Mouse (Mus musculus): ENCODE measurements around the gene Cpe.

Cpe gene

DNA sequence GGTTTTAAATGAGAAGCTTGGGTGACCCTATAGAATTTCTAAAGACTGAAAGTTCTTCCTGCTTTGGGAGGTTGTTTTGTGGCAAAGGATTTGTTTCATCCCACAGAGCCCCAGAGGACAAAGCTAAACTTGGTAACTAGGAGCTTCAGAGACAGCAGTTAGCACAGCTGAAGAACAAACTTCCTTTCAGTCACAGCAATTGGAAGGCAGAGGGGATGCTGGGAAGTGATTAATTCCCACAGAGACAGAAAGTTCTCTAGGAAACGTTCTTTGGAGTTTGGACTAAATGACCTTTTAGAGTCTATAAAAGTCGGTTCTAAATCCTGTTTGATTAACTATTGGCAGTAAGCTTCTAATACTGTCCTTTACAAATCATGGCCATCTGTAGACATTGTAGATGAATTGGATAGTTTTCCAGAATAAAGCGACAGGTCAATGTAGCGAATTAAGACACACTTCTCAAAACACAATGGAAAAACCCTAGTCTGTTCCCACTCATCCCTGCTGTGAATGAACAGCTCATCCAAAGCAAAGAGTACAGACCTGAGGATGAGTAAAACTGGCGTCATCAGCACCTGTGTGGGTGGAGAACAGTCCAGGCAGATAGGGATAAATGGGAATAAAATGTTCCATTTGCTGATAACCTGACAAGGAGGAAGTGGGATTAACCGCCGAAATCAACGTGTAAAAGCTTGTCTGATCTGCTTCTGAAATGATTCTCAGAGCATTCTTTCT lies 58.6 kb downstream of the Cpe start:
- DNase-seq (ENCODE audit: low read depth, low spot score), result no peak

DNA sequence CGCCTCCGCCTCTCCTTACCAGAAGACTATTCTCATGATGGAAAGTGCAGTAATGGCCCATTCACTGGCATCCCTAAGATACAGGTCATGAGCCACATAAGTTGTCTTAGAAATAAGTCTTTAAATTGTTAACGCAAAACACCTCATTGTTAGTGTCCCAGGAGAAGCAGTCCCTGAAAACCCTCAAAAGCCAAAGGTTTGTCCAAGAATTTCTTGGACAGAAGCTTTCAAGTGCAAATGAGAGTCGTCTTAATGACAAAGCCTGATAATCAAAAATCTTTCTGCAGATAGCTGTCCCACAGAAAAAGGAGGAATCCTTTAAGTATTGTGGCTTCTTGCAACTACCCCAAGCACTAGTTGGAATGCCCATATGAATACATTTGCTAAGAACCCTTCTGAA lies 60.7 kb downstream of the Cpe start:
- DNase-seq (ENCODE audit: low read depth, low spot score), result no peak

DNA sequence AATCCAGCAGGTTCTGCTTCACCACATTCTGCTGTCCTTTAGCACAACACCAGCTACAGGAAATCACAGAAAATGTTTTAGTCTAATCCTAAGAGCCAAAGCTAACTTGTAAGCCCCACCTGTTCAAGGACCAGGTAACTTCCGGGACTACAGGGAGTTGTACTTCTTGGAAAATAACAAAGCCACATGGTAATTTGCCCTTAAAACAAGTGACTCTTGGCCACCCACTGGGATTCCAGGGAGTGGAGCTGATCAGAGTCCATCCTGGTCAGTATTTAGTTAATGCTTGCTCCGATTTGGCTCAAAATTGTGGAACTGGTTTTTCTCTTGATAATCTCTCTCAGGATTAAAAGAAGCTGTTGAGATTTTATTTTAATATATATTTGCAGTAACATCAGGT lies 61.1 kb downstream of the Cpe start:
- no peak for DNase-seq (ENCODE audit: low read depth, low spot score)

DNA sequence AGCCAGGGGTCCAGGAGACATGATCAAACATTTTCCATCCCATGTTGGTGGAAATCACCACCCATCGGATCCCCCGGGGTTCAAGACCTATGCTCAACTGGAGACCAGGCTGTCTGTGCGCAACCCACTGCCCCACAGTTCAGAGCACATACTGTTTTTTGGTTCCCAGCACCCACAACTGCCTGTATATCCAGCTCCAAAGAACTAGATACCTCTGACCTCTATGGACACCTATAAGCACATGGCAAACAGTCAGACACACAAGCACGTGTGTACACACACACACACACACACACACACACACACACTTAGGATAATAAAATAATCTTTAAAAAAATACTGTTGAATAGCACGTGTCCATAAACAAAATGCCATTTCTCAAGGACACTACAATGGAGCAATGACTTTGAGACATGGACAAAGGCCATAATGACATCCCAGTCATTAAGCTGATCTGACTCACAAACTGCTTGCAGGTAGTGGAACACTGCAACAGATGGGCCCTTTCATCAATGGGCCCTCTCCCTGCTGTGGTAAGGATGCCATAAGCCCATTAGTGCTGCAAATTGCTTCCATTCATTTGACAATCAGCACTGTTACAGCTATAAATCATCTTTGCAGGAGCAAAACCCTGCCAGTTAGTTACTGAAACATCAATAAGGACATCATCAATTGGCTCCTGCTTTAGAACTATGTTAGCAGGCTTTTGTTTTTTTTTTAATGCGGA lies 63.7 kb downstream of the Cpe start:
- DNase-seq (ENCODE audit: low read depth, low spot score), result no peak

DNA sequence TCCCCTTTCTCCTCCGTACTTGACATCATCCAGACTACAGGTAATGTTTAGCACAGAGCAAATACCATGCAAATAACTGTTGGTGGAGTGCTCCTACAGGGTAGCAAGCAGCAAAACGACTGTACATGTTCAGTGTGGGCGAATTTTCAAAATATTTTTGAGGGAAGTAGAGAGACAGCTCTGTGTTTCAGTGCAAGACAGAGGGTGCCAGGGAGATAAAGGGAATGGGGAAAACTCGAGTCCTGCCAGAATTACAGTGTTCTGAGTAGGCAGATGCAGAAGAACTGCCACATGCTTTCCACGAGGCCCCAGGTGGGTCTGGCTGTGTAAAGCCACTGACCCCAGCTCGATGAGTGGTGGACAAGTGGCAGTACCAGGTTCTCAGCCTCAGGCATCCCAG lies 64.8 kb downstream of the Cpe start:
- DNase-seq (ENCODE audit: low read depth, low spot score), result no peak

DNA sequence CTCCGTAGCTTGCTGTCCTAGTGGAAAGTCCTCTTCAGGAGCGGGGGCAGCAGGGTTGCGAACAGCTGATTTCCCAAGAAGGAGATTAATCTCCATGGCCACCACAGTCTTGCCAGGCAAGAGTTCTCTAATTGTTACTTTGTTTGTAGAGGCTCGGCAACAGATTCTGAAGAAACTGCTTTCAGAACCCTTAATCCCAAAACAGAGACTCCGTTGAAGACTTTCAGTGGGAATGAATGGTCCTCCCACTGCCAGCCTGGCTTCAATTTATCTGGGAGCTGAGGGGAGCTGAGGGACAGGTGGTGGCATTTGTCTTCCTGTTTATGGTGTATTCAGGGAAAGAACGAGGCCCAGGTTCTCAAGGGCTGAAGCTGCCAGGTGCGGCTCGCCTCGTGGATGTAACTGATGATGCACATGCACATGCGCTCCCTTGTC lies 68.2 kb downstream of the Cpe start:
- DNase-seq (ENCODE audit: low read depth, low spot score), result no peak

DNA sequence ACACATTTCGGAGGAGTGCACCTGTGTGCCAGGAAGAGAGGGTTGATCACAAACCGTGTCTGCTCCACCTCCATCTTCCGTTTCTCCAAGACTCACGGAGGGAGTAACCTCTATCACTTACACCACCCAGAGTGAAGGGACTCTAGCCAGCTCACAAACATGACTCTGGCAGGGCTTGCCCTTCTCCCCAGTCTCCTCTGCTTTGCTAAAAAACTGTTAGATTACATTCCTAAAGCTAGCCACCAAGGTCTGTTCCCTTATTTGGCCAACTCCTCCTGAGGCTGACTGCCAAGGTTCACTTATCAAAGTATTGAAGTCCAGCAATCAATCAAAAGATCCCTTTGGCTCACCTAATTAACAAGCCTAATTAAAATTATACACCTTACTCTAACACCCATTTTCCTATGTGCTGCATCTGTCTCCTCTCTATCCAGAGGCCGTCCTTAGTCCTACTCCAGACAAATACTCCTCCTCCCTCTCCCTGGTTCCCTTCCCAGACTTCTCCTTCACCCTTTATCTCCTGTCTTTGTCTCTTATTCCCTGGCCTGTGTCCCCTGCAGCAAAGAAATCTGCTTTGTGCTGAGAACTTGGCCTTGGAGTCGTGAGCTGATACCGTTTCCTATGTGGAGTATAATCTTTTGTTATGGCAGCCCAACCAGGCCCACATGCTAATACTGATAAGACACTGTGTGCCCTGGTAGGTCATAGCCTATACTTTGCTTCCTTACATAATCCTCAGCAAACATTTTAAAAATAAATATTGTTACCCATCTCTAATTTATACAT lies 72.3 kb downstream of the Cpe start:
- no peak for DNase-seq (ENCODE audit: low read depth, low spot score)

DNA sequence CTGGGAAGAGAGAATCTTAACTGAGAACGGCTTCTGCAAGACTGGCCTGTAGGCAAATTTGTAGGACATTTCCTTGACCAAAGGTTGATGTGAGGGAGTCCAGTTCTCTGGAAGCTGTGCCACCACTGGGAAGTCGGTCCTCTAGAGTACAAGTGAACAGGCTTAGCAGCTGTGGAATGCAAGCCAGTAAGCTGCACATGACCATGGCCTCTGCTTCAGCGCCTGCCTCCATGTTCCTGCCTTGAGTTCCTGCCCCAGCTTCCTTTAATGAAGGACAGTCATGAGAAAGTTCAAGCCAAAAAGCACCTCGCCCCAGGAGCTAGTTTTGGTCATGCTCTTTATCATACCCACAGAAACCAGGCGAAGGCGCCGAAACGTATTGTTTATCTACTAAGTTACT lies 73.2 kb downstream of the Cpe start:
- no peak for DNase-seq (ENCODE audit: low read depth, low spot score)

GRCm38 (mm10) chr8:64618618-64619017 lies 74.2 kb downstream of the Cpe start:
- DNase-seq (ENCODE audit: low read depth, low spot score), result no peak

DNA sequence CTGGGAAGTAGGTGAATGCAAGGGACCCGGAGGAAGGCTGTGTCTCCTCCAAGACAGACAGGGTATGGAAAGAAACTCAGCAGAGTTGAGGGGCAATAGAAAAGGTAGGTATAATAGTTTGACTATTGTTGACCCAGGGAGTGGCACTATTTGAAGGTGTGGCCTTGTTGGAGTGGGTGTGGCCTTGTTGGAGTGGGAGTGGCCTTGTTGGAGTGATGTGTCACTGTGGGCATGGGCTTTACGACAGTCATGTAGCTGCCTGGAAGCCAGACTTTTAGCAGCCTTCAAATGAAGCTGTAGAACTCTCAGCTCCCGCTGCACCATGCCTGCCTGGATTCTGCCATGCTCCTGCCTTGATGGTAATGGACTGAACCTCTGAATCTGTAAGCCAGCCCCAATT lies 76.3 kb downstream of the Cpe start:
- DNase-seq (ENCODE audit: low read depth, low spot score), result no peak

GRCm38 (mm10) chr8:64615459-64615858 lies 77.4 kb downstream of the Cpe start:
- DNase-seq (ENCODE audit: low read depth, low spot score), result no peak

DNA sequence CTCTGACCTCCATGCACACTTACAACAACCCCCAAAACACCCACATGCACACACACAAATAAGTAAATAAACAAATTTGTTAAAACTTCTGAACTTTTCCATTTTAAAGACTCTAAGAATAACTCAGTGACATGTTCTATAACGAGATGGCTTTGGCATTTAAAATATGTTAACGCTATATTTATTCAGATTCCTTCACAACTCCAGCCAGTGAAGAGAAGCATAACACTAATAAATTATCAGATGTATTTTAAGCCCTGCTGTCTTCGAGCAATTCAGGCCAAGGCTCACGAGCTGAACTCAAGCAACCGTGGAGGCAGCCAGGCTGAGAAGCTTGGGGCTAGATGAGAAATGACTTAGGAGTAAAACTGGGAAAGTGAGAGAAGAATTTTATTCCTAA lies 79.2 kb downstream of the Cpe start:
- no peak for DNase-seq (ENCODE audit: low read depth, low spot score)

DNA sequence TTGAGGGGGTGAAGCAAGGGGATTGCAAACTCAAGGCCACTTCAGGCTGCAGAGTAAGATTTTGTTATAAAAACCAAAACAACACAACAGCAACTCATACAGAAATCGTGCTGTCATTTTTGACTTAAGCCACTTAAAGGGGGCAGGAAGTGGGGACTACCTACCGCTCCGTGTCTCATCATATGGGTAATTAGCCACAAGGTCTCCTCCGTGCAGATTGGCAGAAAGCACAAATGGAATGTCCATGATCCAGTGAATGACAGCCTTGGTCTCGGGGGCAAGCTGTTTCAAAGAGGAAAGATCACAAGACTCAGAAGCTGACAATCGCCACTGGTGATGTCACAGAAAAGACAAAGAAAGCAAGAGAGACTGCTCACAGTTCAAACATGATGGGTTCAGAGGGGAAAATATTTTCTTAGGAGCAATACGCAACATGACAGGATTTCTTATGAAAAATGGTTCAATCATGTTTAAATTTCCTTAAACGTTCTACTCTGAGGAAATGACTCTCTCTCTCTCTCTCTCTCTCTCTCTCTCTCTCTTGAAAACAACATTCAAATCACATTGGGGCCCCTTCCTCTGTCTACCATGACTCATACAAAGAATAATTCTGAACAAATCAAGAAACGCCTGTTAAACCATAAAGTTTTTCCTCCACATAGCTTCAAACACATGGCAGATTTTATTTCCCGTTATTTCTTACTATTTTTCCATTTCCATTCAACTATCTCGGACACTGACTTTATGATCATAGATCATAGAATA lies 81.5 kb downstream of the Cpe start:
- no peak for DNase-seq (ENCODE audit: low read depth, low spot score)

GRCm38 (mm10) chr8:64608931-64609330 lies 83.9 kb downstream of the Cpe start:
- no peak for DNase-seq (ENCODE audit: low read depth, low spot score)

GRCm38 (mm10) chr8:64606015-64606414 lies 86.8 kb downstream of the Cpe start:
- no peak for DNase-seq (ENCODE audit: low read depth, low spot score)

DNA sequence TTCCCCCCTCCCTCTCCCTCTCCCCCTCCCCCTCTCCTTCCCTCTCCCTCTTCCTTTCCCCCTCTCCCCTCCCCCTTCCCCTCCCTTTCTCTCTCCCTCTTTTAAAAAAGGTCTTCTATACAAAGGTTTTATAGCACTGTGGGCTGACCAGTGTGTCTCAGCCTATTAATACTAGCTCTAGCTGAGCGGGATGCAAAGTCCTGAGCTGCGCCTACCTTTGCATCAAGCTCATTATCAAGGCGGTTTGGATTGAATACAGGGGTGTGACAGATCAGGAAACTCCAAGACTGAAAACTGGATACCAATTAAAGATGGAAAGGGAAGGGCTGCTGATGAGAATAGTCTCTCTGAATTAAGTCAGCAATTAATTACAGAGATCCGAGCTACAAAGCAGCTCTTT lies 94.6 kb downstream of the Cpe start:
- DNase-seq (ENCODE audit: low read depth, low spot score), result no peak

DNA sequence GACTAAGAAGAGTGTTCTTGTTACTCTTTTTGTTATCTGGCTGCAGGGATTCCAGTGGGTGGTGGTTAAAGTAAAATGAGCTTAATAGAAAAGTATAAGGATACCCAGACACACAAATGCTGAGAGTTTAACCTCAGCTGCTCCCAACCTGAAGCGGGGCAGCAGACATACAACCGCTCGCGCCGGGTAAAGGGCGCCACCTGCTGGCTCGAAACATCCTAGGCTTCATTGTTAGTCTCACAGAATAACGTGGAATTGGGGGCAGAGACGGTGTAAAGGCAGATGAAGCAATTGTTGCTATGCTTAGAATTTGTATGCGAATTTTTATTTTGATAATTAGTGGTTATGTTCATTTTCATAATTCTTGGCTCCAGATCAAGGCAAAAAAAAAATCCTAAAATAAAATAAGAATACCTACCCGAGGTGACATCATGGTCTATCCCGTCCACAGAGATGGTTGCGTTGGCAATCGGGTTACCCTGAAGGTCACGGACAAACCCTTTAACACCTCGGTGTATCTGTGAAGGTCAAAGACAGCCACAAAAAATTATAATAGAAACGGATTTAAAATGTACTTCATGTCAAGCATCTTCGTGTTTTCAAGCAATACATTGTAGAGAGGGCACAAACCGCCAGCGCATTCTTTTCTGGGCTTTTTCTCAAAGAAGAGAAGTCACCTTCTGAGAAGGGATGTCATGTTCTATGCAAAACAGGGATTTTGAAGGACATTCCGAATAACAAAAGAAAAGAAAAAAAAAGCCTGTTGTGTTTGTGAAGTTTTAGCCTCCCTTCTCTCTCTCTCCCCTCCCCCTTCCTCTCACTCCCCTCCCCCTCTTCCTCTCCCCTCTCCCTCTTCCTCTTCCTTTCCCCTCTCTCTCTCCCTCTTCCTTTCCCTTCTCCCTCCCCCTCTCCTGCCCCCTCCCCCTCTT lies 95.5 kb downstream of the Cpe start:
- no peak for DNase-seq (ENCODE audit: low read depth, low spot score)

DNA sequence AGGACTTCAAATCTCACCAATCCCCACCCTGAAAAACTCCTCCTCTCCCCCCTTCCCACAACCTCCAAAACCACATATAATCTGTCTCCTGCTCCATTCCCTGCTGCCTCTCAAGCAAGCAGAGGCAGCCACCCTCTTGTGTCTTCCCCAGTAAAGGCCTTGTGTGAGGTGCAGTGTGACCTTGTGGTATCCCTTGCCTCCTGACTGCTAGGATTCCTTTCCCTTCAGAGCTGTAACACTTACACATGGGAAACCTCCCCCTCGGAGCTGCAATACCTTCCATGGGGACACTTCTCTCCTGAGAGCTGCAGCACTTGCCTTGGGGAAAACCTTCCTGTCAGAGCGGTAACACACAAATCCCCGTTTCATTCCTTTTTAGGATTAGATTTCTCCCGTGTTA lies 96.5 kb downstream of the Cpe start:
- no peak for DNase-seq (ENCODE audit: low read depth, low spot score)

- DNase-seq (ENCODE audit: low read depth, low spot score), result no peak
These were observed 102.4 kb downstream of the Cpe start for GRCm38 (mm10) chr8:64590456-64590855.

DNA sequence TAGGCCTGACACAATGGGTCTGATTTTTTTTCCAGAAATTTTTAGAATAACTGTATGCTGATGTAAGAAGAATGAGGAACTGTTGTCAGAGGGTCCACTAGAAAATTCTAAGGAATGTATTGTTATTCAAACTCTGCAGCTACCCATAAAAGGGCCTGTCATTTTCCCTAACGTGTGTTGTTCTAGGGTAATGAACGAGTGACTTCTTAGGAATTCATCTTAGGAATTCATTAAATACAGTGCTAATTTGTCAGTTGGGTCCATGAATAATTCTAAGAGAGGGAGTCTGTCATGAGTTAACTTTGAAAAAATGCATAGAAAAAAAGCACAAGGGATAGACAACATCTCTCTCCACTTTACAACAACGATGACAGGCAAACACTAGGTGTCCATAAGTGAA lies 110.0 kb downstream of the Cpe start:
- no peak for DNase-seq (ENCODE audit: low read depth, low spot score)

- DNase-seq (ENCODE audit: low read depth, low spot score), result no peak
These were observed 114.6 kb downstream of the Cpe start for GRCm38 (mm10) chr8:64578221-64578620.
